Mouse (Mus musculus) heart, adult 2 months (tissue): ENCODE measurements around the gene Scarb1. TPM values are rescaled to one million over a fixed set of nuclear protein-coding genes. Genes with fewer than 3 reads are reported as not detected.

Experiments used
- DNase-seq, 2 experiments: peaks; one replicate each; pipeline ENCODE4 v3.0.0; 2021
- H3K27ac ChIP-seq: fragments of 200-600 bp; 2 replicates; pipeline ENCODE4 v1.8.1; 2022
- H3K27me3 ChIP-seq: fragments of 200-500 bp; 2 replicates; pipeline ENCODE4 v1.6.1; 2012; ENCODE audit warnings: mild to moderate bottlenecking, low read length, inconsistent platforms, mixed read lengths; ENCODE audit not compliant: control insufficient read depth, insufficient read depth
- H3K36me3 ChIP-seq: fragments of 200-500 bp; 2 replicates; pipeline ENCODE4 v1.6.1; 2012; ENCODE audit warnings: low read length, inconsistent platforms; ENCODE audit not compliant: control insufficient read depth, insufficient read depth
- H3K4me1 ChIP-seq: fragments of 200-500 bp; 2 replicates; pipeline ENCODE4 v1.6.1; 2011; ENCODE audit warnings: low read length; ENCODE audit not compliant: control insufficient read depth, insufficient read depth
- H3K4me3 ChIP-seq: fragments of 200-600 bp; 2 replicates; pipeline ENCODE4 v1.8.1; 2022
- H3K79me2 ChIP-seq: fragments of 200-500 bp; replicated peaks from 2 replicates; pipeline ENCODE4 v1.6.1; 2012; ENCODE audit warnings: mild to moderate bottlenecking, inconsistent platforms, low read length, moderate library complexity, mixed read lengths; ENCODE audit not compliant: control insufficient read depth, insufficient read depth
- H3K9ac ChIP-seq: fragments of 200-500 bp; 2 replicates; pipeline ENCODE4 v1.6.1; 2012; ENCODE audit warnings: low read depth, mild to moderate bottlenecking, control low read depth, inconsistent platforms, low read length, mixed read lengths
- CTCF ChIP-seq: fragments of 200-600 bp; IDR thresholded peaks from 2 replicates; pipeline ENCODE4 v1.8.1; 2022; ENCODE audit warnings: antibody characterized with exemption, mild to moderate bottlenecking, moderate library complexity
- EP300 ChIP-seq: fragments of 200-500 bp; IDR thresholded peaks from 2 replicates; pipeline ENCODE4 v1.6.1; 2011; ENCODE audit warnings: low read depth, low read length, control low read depth; ENCODE audit not compliant: insufficient read depth
- POLR2A ChIP-seq: fragments of 200-500 bp; IDR thresholded peaks from 2 replicates; pipeline ENCODE4 v1.6.1; 2011; ENCODE audit warnings: mild to moderate bottlenecking, low read depth, low read length, control low read depth; ENCODE audit not compliant: insufficient read depth
- WGBS: fragments of 180-500 bp; shearing (Covaris S2); methylation state at CpG from one replicate; pipeline ENCODE4 v1.1.7; 2018; 5-methylcytosine and 5-hydroxymethylcytosine counted together
- intact Hi-C: fragments of 180-260 bp; cut with DNase I; formaldehyde crosslinking; loops from one replicate; pipeline ENCODE4 v1.15.1; 2025
- polyA plus RNA-seq: library from polyadenylated mRNA; depleted of rRNA; stranded (reverse); fragments of >200 nt; gene quantifications from 2 replicates; pipeline ENCODE4 v1.2.3, GENCODE M21; 2012
- total RNA-seq, 2 experiments: library from RNA; stranded (reverse); gene quantifications; 2 replicates each; pipeline ENCODE4 v1.2.3; 2021

Gene Scarb1
- total and polyA plus RNA-seq, 3 experiments, result 23.6 to 55.5 (median 27.8) TPM

DNA sequence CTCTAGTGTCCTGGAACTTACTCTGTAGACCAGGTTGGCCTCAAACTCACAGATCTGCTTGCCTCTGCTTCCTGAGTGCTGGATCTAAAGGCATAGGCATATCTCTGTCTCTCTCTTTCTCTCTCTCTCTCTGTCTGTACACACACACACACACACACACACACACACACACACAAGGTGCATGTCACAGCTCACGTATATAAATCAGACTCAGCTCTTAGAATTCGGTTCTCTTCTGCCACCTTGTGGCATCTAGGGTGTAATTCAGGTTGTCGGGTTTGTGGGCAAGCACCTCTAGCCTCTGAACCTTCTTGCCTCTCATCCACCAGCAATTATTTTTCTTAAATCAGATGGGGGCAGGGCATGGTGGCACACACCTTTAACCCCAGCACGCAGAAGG is 27.7 kb upstream of the Scarb1 start:
- H3K27ac ChIP-seq, result no peak overlapping the region
- H3K36me3 ChIP-seq, result no peaks in the 10 kb centered on the region
- peak; percentile 48; the same call in 1 of the 2 replicates for TF ChIP-seq EP300
- TF ChIP-seq CTCF, result peak; percentile 76
- no peak for TF ChIP-seq POLR2A
- 3% methylated on average over 4 of the region's 4 CpGs for WGBS
- H3K9ac ChIP-seq, result no peak overlapping the region
- H3K4me3 ChIP-seq, result no peak overlapping the region
- H3K79me2 ChIP-seq, result no peaks in the 10 kb centered on the region
- peak; percentile 62 to 63 for DNase-seq
- H3K4me1 ChIP-seq, result no peaks in the 10 kb centered on the region
- intact Hi-C loops, result loop anchor here (1.0 to 2.0 kb wide), 2 partner anchors 95 to 468 kb away; no protein-coding TSS in a partner anchor
- no peaks in the 10 kb centered on the region for H3K27me3 ChIP-seq

DNA sequence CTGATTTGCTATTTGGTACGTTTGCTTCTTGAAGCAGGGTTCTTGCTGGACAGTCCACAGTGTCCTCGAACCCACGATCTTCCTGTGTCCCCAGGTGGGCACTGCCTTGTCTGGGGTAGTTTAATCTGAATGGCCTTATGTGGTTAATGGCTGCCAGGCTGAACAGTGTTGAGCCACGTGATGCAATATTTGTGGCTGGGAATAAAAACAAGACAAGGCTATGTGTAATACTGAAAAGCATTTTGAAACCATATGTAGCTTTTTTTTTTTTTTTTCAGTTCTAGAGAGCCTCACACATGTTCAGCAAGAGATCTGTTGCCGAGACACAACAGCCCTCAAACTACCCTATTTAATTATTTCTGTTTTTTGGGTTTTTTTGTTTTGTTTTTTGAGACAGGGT is 27.3 kb upstream of the Scarb1 start:
- Histone ChIP-seq H3K9ac (no peak overlapping the region), H3K4me1 (no peaks in the 10 kb centered on the region), H3K4me3 (no peak overlapping the region), H3K27ac (no peak overlapping the region), H3K79me2 (no peaks in the 10 kb centered on the region), H3K27me3 (no peaks in the 10 kb centered on the region), H3K36me3 (no peaks in the 10 kb centered on the region)
- DNase-seq, result no peak
- 66% methylated on average over 5 of the region's 5 CpGs for WGBS
- intact Hi-C loops, result loop anchor here (1.0 to 2.0 kb wide), 2 partner anchors 95 to 467 kb away; no protein-coding TSS in a partner anchor
- TF ChIP-seq EP300, result no peak

DNA sequence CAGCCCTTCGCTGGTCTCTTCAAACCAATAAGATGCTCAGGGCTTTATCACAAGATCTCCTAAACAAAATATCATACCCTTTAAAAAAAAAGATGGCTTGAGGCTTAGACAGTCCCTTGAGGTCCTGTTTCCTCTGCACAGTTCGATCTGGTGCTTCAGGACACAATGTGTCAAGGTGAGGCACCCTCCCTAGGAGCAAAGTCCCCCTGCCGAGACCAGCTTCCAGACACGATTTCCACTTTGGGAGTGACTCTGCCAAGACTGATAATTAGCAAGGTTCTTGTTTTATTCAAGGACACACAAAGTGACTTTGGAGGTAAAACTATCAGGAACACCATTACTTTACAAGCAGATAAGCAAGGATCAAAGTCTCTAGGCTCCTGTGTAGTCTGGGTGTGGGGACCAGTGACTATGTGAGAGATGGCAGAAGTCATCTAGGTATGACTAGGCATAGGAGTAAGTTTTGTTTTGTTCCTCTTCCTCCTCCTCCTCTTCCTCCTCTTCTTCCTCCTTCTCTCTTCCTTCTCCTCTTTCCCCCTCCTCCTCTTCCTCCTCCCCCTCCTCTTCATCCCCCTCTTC is 24.0 kb upstream of the Scarb1 start:
- Histone ChIP-seq H3K27ac (no peak overlapping the region), H3K9ac (no peak overlapping the region), H3K79me2 (no peaks in the 10 kb centered on the region), H3K36me3 (no peaks in the 10 kb centered on the region), H3K4me3 (no peak overlapping the region), H3K27me3 (no peaks in the 10 kb centered on the region), H3K4me1 (no peaks in the 10 kb centered on the region)
- DNase-seq, result no peak
- intact Hi-C loops, result no loop called here
- no peak for TF ChIP-seq EP300
- TF ChIP-seq POLR2A, result no peak
- TF ChIP-seq CTCF, result no peak
- WGBS, result 54% methylated on average over 4 of the region's 4 CpGs

DNA sequence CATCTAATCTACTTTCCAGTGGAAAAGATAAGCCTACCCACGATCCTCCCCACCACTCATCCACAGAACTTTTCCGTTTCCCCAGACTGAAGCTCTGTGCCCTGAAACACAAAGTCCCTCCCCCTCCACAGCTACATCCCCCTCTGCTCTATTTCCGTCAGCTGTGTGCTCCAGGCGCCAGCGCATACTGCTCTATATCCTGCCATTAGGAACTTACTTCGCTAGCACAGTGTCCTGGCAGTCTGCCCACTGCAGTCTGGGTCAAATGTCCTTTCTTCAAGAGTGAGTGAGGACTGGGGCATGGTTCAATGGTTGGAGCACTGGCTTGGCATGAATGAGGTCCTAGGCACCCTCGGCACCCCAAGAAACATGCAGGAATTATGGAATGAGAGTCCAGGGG is 23.0 kb upstream of the Scarb1 start:
- no peak overlapping the region for H3K27ac ChIP-seq
- intact Hi-C loops, result no loop called here
- TF ChIP-seq CTCF (no peak), EP300 (0 out of 2 replicates have a peak, but pooled peaks have one; percentile 45), POLR2A (no peak)
- peak in 1 of 2 experiments; percentile 54 for DNase-seq
- H3K27me3 ChIP-seq, result no peaks in the 10 kb centered on the region
- H3K36me3 ChIP-seq, result no peaks in the 10 kb centered on the region
- H3K4me1 ChIP-seq, result no peaks in the 10 kb centered on the region
- no peaks in the 10 kb centered on the region for H3K79me2 ChIP-seq
- H3K9ac ChIP-seq, result no peak overlapping the region
- 16% methylated on average over 7 of the region's 7 CpGs for WGBS
- no peak overlapping the region for H3K4me3 ChIP-seq

DNA sequence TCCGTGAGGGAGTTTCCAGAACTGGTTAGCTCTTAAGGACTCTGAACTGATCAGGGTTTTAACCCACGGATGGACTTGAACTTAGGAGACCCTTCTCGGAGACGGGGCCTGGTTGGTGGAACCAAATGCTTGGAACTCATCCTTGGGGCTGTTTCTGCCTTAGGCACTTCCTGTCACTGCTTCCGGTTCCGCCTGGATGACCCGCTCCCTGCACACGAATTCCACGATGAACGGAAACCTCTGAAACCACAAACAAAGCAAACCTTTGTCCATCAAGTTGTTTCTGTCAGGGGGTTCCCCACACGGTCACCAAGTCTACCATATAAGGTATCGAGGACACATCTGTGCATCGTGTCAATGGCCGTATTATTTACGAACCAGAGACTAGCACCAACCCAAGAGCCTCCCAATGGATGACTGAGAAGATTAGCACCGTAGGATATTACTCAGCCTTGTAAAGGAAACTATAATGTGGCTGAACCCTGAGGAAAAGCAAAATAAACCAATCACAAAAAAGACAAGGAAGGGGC is 20.2 kb upstream of the Scarb1 start:
- TF ChIP-seq POLR2A, result no peak
- peak; percentile 5; the same call in 1 of the 2 replicates for TF ChIP-seq EP300
- H3K27me3 ChIP-seq, result no peaks in the 10 kb centered on the region
- 60% methylated on average over 16 of the region's 16 CpGs for WGBS
- no peaks in the 10 kb centered on the region for H3K4me1 ChIP-seq
- no peaks in the 10 kb centered on the region for H3K36me3 ChIP-seq
- intact Hi-C loops, result no loop called here
- H3K27ac ChIP-seq, result no peak overlapping the region
- DNase-seq, result no peak
- no peak overlapping the region for H3K9ac ChIP-seq
- H3K4me3 ChIP-seq, result no peak overlapping the region
- no peaks in the 10 kb centered on the region for H3K79me2 ChIP-seq

DNA sequence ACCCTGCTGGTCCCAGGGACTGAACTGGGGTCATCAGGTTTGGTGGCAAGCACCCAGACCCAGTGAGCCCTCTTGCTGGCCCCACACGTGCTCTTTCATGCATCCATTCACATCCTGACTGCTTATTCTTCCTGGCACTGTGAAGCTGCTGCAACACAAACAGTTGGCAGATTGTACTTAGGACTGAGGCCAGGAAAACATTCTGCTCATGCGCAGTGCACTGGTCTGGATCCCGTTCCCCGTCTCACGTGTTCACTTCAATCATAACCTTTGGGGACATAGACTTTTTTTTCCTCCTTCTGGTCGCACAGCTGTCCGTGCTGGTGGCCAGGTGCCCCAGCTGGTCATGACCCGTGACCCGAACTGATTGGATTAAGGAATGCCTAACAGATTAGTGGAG is 19.7 kb upstream of the Scarb1 start:
- H3K79me2 ChIP-seq, result no peaks in the 10 kb centered on the region
- no peak overlapping the region for H3K27ac ChIP-seq
- TF ChIP-seq EP300, result peak; percentile 11; the same call in 1 of the 2 replicates
- no peak for TF ChIP-seq POLR2A
- WGBS, result 51% methylated on average over 9 of the region's 9 CpGs
- H3K9ac ChIP-seq, result no peak overlapping the region
- no peaks in the 10 kb centered on the region for H3K4me1 ChIP-seq
- intact Hi-C loops, result no loop called here
- H3K27me3 ChIP-seq, result no peaks in the 10 kb centered on the region
- H3K36me3 ChIP-seq, result no peaks in the 10 kb centered on the region
- no peak overlapping the region for H3K4me3 ChIP-seq
- peak in 1 of 2 experiments; percentile 51 for DNase-seq
